Mouse (Mus musculus) ES-E14 (cell line): ENCODE measurements around the gene Tspan1.

Source experiments
- CHD2 ChIP-seq: IDR thresholded peaks from 2 replicates; pipeline ENCODE4 v1.6.1; 2014; ENCODE audit warnings: mild to moderate bottlenecking, low read depth, low read length, inconsistent platforms
- HCFC1 ChIP-seq: IDR thresholded peaks from 2 replicates; pipeline ENCODE4 v1.6.1; 2012; ENCODE audit warnings: low read length, inconsistent platforms, borderline replicate concordance; ENCODE audit not compliant: insufficient read depth
- MAFK ChIP-seq: IDR thresholded peaks from 2 replicates; pipeline ENCODE4 v1.6.1; 2014; ENCODE audit warnings: mild to moderate bottlenecking, low read depth, low read length, inconsistent platforms; ENCODE audit not compliant: insufficient read depth
- ZC3H11A ChIP-seq: IDR thresholded peaks from 2 replicates; pipeline ENCODE4 v1.6.1; 2012; ENCODE audit warnings: low read depth, mild to moderate bottlenecking, inconsistent platforms, low read length, borderline replicate concordance
- ZNF384 ChIP-seq: IDR thresholded peaks from 2 replicates; pipeline ENCODE4 v1.6.1; 2012; ENCODE audit warnings: low read depth, low read length, inconsistent platforms

DNA sequence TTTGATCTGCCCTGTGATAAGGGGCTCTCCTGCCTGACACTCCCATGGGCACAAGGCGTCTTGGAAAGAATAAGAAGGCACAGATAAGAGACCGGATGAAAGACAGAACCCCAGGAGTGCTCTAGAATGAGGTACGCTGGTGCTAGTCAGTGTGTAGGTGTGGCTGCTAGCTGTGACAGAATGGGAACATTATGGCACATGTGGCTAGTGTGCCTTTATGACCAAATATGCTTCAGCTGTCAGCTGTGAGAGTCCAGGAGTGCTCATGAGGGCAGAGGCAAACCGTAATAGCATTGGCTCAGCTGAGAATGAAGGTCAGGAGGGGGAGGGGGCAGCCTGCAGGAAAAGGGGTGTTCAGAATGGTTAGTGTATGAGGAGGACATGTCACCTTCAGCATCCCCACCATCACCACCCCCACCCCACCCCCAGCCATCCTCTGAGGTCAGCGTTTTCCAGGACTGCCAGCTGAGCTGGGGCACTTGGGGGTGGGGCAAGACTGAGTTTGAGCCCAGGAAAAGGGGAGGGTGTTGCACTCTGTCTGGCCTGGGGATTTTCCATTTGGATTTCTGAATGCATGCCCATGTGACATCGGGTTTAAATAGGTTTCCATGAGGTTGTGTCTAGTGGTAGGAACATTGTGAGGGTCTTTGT is 7.2 kb upstream of the Tspan1 start:
- TF ChIP-seq MAFK (no peak), HCFC1 (no peak), ZC3H11A (no peak), ZNF384 (no peak), CHD2 (no peak)
